Mouse (Mus musculus) lung, postnatal 0 days (tissue): ENCODE results near the gene Gm20517. TPM values are rescaled to one million over a fixed set of nuclear protein-coding genes. Genes with fewer than 3 reads are reported as not detected.

ENCODE experiments used
- ATAC-seq: fragments of 200-750 bp; cut with Nextera tagmentation; 2 replicates; pipeline ENCODE4 v1.8.0; 2017; ENCODE audit warnings: moderate library complexity
- DNase-seq: peaks from one replicate; pipeline ENCODE4 v3.0.0-alpha.2; 2016; ENCODE audit warnings: low spot score
- H3K27ac ChIP-seq: fragments of 300-500 bp; sonication (generic); 2 replicates; pipeline ENCODE4 v1.5.1; 2014; ENCODE audit warnings: antibody characterized with exemption, mild to moderate bottlenecking, low read length, mixed read lengths
- H3K27me3 ChIP-seq: fragments of 300-500 bp; sonication (generic); replicated peaks from 2 replicates; pipeline ENCODE4 v1.6.1; 2014; ENCODE audit warnings: low read length, mixed read lengths; ENCODE audit not compliant: insufficient read depth
- H3K36me3 ChIP-seq: fragments of 300-500 bp; sonication (generic); 2 replicates; pipeline ENCODE4 v1.6.1; 2014; ENCODE audit warnings: low read length, mixed read lengths; ENCODE audit not compliant: insufficient read depth
- H3K4me1 ChIP-seq: fragments of 300-500 bp; sonication (generic); 2 replicates; pipeline ENCODE4 v1.6.1; 2014; ENCODE audit warnings: antibody characterized with exemption, low read depth, low read length, mixed read lengths; ENCODE audit not compliant: insufficient read depth
- H3K4me2 ChIP-seq: fragments of 300-500 bp; sonication (generic); replicated peaks from 2 replicates; pipeline ENCODE4 v1.6.1; 2014; ENCODE audit warnings: low read depth, mild to moderate bottlenecking, low read length, moderate library complexity, mixed read lengths
- H3K4me3 ChIP-seq: fragments of 300-500 bp; sonication (generic); 2 replicates; pipeline ENCODE4 v1.5.1; 2014; ENCODE audit warnings: low read depth, low read length
- H3K9ac ChIP-seq: fragments of 300-500 bp; sonication (generic); replicated peaks from 2 replicates; pipeline ENCODE4 v1.6.1; 2014; ENCODE audit warnings: low read depth, mild to moderate bottlenecking
- H3K9me3 ChIP-seq: fragments of 300-500 bp; sonication (generic); 2 replicates; pipeline ENCODE4 v1.6.1; 2016; ENCODE audit warnings: low read length, mixed read lengths
- CTCF ChIP-seq: IDR thresholded peaks from 2 replicates; pipeline ENCODE4 v1.5.1; 2016; ENCODE audit warnings: antibody characterized with exemption, mild to moderate bottlenecking
- EP300 ChIP-seq: IDR thresholded peaks from 2 replicates; pipeline ENCODE4 v1.6.1; 2016; ENCODE audit warnings: antibody characterized with exemption, mild to moderate bottlenecking, control low read depth
- WGBS: fragments of 180-500 bp; shearing (Covaris S2); extraction: QIAGEN DNeasy Blood & Tissue Kit; methylation state at CpG from one replicate; pipeline ENCODE4 v1.1.7; 2014; 5-methylcytosine and 5-hydroxymethylcytosine counted together
- polyA plus RNA-seq: library from polyadenylated mRNA; unstranded; fragments of >200 nt; fragmentation: Nextera tagmentation; extraction: Ambion mirVana; gene quantifications from 2 replicates; pipeline ENCODE4 v1.2.1, GENCODE M21; 2015

The Gm20517 gene
- 0.64 and 1.4 TPM in 2 replicates for polyA plus RNA-seq

GRCm38 (mm10) chr17:47610849-47611660 lies at the start of gene Gm20517, which contains the start of the genes Bysl and Med20:
TSS of gene Gm20517 (plus strand) at chr17:47611589.
TSS of gene Bysl (minus strand) at chr17:47611492.
TSS of gene Med20 (plus strand) at chr17:47611582.
- WGBS = under 1% methylated on average over 59 of the region's 59 CpGs
- Histone ChIP-seq H3K27me3 (no peaks in the 10 kb centered on the region), H3K36me3 (no peaks in the 10 kb centered on the region), H3K27ac (peak within 1 kb of the TSS; percentile 75), H3K4me2 (peak within 1 kb of the TSS; percentile 91), H3K4me1 (peaks cover 16% of the 10 kb centered on the region; the same call in 1 of the 2 replicates), H3K4me3 (peak within 1 kb of the TSS; percentile 80), H3K9ac (peak within 1 kb of the TSS; percentile 77), H3K9me3 (no peaks in the 10 kb centered on the region)
- TF ChIP-seq CTCF = peak; percentile 84
- peak; percentile 81 for TF ChIP-seq EP300
- ATAC-seq (peak; percentile 96), DNase-seq (peak; percentile 97)

- no peak for DNase-seq
- WGBS = 77% methylated on average over 6 of the region's 6 CpGs
- Histone ChIP-seq H3K9ac (no peak overlapping the region), H3K9me3 (no peaks in the 10 kb centered on the region), H3K27me3 (no peaks in the 10 kb centered on the region), H3K4me3 (no peak overlapping the region), H3K4me2 (no peak overlapping the region), H3K4me1 (0 out of 2 replicates have a peak, but pooled peaks cover 3% of the 10 kb centered on the region), H3K36me3 (no peaks in the 10 kb centered on the region), H3K27ac (no peak overlapping the region)
- ATAC-seq = no peak
- TF ChIP-seq CTCF (no peak), EP300 (no peak)
Observed at GRCm38 (mm10) chr17:47562875-47563274, 48.5 kb upstream of the Gm20517 start.

- no peak for ATAC-seq
Observed at GRCm38 (mm10) chr17:47564612-47565011, 46.8 kb upstream of the Gm20517 start.

GRCm38 (mm10) chr17:47566133-47566532 lies 45.3 kb upstream of the Gm20517 start:
- Histone ChIP-seq H3K4me1 (no peaks in the 10 kb centered on the region), H3K27ac (no peak overlapping the region), H3K4me3 (no peak overlapping the region), H3K9ac (no peak overlapping the region), H3K4me2 (no peak overlapping the region), H3K27me3 (no peaks in the 10 kb centered on the region), H3K9me3 (no peaks in the 10 kb centered on the region), H3K36me3 (no peaks in the 10 kb centered on the region; the same call in 1 of the 2 replicates)
- 55% methylated on average over 2 of the region's 2 CpGs for WGBS
- DNase-seq (no peak), ATAC-seq (no peak)
- TF ChIP-seq EP300 = no peak
- TF ChIP-seq CTCF = no peak

More at GRCm38 (mm10) chr17:47564612-47565011, 46.8 kb upstream of the Gm20517 start:
- H3K4me1 ChIP-seq = 0 out of 2 replicates have a peak, but pooled peaks cover 3% of the 10 kb centered on the region
- 84% methylated on average over 5 of the region's 5 CpGs for WGBS
- no peak overlapping the region for H3K9ac ChIP-seq
- no peaks in the 10 kb centered on the region for H3K27me3 ChIP-seq
- H3K4me2 ChIP-seq = no peak overlapping the region
- DNase-seq = no peak
- no peaks in the 10 kb centered on the region for H3K9me3 ChIP-seq
- H3K36me3 ChIP-seq = no peaks in the 10 kb centered on the region
- H3K27ac ChIP-seq = no peak overlapping the region
- no peak for TF ChIP-seq CTCF
- TF ChIP-seq EP300 = no peak
- H3K4me3 ChIP-seq = no peak overlapping the region

- DNase-seq (peak; percentile 27), ATAC-seq (peak; percentile 80)
- Histone ChIP-seq H3K36me3 (no peaks in the 10 kb centered on the region; the same call in 1 of the 2 replicates), H3K4me1 (no peaks in the 10 kb centered on the region), H3K27ac (peak overlapping the region; percentile 33; the same call in 1 of the 2 replicates), H3K9me3 (no peaks in the 10 kb centered on the region), H3K4me2 (no peak overlapping the region), H3K4me3 (no peak overlapping the region), H3K27me3 (no peaks in the 10 kb centered on the region), H3K9ac (no peak overlapping the region)
- TF ChIP-seq EP300 (no peak), CTCF (no peak)
- 55% methylated on average over 3 of the region's 3 CpGs for WGBS
Observed at GRCm38 (mm10) chr17:47567271-47567670, 44.1 kb upstream of the Gm20517 start.

GRCm38 (mm10) chr17:47568389-47568788 lies 43.0 kb upstream of the Gm20517 start:
- no peak for TF ChIP-seq CTCF
- no peak for TF ChIP-seq EP300
- no peaks in the 10 kb centered on the region for H3K9me3 ChIP-seq
- no peak for ATAC-seq
- 94% methylated on average over 3 of the region's 3 CpGs for WGBS
- no peaks in the 10 kb centered on the region; the same call in 1 of the 2 replicates for H3K36me3 ChIP-seq
- H3K27ac ChIP-seq = no peak overlapping the region
- no peaks in the 10 kb centered on the region for H3K27me3 ChIP-seq
- no peak overlapping the region for H3K4me2 ChIP-seq
- no peak overlapping the region for H3K9ac ChIP-seq
- no peaks in the 10 kb centered on the region for H3K4me1 ChIP-seq
- no peak for DNase-seq
- H3K4me3 ChIP-seq = no peak overlapping the region
